Mouse (Mus musculus): ENCODE results near the gene Ubash3a.

DNA sequence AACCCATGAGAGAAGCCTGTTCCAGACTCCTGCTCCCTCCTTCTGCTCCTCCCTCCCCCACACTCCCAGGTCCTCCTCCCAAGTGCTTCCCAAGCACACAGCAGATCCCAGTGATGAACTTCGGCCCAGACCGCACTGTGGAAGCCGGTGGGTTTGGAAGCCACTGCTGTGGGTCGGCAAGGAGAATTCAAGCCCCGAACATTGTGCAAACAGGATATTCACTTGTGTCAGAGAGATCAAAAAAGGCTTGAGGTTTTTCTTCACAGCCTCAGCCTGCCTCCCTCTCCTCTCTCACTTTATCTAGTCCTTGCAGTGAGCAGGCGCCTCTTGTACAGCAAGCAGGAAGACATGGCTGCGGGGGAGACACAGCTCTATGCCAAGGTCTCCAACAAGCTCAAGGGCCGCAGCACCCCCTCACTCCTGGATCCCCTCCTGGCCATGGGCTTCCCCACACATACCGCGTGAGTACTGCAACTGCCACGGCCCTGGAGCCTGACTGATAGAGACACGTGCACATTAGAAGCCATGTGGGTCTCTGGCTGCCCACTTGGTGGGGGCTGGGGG lies at the start of gene Ubash3a:
- no peak for TF ChIP-seq POLR2A (IDR thresholded peaks at IDR 0.05; ENCODE audit: borderline replicate concordance, insufficient read depth, low read length)
- TF ChIP-seq CTCF (IDR thresholded peaks at IDR 0.05; ENCODE audit: borderline replicate concordance, insufficient read depth, low read depth, low read length) = no peak
